Mouse (Mus musculus) skeletal muscle tissue, adult 2 months (tissue): ENCODE measurements around the gene Med11.
A peak's percentile ranks its signal among the peaks of the same experiment; 100 is the strongest.
"Not testable (repeated sequence)": the region's sequence is repeated elsewhere in the genome, so short reads cannot be mapped to it uniquely, and the experiment has no call there.

Experiments
- DNase-seq: peaks from one replicate; pipeline ENCODE4 v3.0.0-alpha.2; 2012; ENCODE audit warnings: low read depth, low spot score

Med11 gene

DNA sequence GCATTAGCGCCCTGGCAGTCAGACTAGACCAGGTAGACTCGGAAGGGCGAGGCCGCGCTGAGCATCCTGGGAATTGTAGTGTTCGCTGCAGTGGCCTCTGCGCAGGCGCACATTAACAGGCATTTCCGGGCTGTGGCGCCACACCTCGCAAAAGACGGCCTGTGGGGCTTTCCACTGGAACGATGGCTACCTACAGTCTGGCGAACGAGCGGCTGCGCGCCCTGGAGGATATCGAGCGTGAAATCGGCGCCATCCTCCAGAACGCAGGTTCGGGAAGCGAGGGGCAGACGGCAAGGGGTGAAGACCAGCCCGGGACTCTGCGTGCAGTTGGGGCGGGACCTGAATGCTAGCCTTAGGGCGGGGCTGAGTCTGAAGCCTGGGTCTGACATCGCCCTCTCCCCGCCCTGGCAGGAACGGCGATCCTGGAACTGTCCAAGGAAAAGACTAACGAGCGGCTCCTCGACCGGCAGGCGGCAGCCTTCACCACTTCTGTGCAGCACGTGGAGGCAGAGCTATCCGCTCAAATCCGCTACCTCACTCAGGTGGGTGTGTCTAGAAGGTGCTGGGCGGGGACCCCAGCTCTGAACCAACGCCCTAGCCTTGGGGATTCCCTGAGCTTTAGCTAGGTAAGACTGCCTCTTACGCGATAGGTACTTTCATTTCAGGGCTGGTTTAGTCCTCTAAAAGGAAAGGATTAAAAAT, at the start of gene Med11:
Med11 (plus strand) TSS at position 123 of the 702 bp plus-strand sequence.
- DNase-seq: peak; percentile 93

GRCm38 (mm10) chr11:70403598-70403997, 48.1 kb upstream of the Med11 start:
- DNase-seq: no peak

DNA sequence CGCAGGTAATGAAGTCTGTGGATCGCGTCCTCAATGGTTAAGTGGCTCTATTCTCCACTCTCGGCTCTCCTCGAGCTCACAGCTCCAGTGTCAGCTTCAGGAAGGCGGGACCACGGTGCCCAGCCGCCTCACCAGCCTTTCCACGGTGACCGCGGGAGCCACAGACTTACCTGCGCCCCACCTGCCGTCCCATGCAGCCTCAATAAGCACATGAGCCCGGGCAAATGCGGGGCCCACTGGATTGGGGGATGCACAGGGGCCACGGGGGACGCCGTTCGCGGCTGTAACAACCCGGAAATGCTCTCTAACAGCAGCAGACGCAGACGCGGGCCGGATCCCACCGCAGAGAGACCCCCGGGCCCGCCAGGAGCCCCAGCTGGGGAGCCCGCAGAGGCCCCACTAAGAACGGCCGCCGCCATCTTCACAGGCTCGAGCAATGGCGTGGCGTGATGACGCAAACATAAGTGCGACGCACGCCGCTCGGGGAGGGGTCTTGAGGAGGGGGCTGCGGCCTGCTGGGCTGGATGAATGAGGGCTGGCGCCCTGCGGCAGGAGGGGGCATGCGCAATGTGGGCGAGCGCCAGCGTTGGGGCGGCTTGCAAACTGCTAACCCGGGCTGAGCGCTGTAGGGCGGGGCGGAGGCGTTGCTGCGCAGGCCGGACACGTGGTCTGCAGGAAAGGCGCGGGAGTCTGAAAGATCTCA, 42.0 kb upstream of the Med11 start, which contains the start of gene Pelp1:
Pelp1 (minus strand) TSS at position 438 of the 703 bp plus-strand sequence.
- peak; percentile 62 for DNase-seq

DNA sequence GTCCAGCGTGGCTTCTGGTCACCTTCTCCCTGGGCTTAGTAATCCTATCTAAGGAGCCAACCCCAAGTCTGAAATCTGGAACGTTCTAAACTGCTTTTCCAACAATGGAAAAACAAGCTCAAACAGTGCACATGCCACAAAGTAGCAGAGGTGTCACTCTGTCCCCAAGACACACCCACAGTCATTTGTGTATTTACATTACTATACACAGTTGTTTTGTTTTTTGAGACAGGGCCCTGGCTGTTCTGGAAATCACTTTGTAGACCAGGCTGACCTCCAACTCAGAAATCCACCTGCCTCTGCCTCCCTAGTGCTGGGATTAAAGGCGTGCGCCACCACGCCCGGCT, 41.4 kb upstream of the Med11 start:
- no peak for DNase-seq

- DNase-seq: no peak
These were observed 39.1 kb upstream of the Med11 start for GRCm38 (mm10) chr11:70412591-70412990.

- peak; percentile 43 for DNase-seq
These were observed 37.8 kb upstream of the Med11 start for GRCm38 (mm10) chr11:70413961-70414360.

DNA sequence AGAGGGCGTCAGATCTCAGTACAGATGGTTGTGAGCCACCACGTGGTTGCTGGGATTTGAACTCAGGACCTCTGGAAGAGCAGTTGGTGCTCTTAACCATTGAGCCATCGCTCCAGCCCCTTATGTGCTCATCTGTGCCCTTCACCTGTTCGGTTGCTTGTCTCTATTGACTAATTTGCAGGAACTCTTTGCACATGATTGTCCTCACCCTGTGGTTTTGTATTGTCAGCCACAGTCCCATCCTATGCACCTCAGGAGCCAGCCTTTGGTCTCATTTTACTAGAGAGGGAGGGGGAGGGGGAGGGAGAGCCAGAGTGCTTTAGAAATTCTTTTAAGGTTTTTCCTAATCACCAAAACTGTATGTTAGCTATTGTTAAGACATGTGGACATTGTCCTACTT, 33.5 kb upstream of the Med11 start:
- DNase-seq: no peak

- no peak for DNase-seq
These were observed 32.2 kb upstream of the Med11 start for GRCm38 (mm10) chr11:70419486-70419885.

DNA sequence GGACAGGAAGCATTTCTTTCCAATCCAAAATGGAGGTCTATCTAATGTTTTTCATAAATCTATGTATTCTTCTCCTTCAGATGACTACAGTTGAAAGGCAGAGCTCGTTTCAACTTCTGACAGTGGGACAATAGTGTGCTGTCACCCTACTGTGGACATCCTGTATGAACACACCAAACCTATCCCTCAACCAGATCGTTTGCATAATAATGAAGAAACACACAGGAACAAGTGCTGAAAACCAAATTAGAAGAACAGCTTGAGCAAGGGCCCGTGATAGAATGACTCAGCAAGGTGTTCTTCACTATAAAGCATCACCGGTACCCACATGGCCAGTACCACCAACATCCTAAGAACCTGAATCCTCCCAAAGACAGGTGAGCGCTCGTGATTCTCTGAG, 25.1 kb upstream of the Med11 start:
- DNase-seq: not testable (repeated sequence)

DNA sequence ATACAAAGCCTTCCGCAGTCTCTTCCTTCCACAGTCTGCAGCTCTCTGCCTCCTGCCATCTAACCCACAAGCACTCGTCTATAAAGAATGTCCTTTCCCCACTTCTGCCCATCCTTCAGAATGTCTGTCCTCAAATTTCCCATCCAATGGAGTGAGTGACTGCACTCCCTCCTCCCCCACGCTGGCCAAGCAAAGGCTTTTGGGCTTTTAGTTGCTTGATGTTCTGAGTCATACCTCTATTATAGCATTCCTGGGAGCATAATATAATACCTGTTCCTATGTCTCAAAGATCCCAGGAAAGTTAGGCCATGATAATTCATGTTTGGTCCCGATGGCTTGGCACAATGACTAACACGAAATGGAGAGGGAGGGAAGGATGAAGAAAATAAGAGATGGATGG, 20.1 kb upstream of the Med11 start:
- no peak for DNase-seq

DNA sequence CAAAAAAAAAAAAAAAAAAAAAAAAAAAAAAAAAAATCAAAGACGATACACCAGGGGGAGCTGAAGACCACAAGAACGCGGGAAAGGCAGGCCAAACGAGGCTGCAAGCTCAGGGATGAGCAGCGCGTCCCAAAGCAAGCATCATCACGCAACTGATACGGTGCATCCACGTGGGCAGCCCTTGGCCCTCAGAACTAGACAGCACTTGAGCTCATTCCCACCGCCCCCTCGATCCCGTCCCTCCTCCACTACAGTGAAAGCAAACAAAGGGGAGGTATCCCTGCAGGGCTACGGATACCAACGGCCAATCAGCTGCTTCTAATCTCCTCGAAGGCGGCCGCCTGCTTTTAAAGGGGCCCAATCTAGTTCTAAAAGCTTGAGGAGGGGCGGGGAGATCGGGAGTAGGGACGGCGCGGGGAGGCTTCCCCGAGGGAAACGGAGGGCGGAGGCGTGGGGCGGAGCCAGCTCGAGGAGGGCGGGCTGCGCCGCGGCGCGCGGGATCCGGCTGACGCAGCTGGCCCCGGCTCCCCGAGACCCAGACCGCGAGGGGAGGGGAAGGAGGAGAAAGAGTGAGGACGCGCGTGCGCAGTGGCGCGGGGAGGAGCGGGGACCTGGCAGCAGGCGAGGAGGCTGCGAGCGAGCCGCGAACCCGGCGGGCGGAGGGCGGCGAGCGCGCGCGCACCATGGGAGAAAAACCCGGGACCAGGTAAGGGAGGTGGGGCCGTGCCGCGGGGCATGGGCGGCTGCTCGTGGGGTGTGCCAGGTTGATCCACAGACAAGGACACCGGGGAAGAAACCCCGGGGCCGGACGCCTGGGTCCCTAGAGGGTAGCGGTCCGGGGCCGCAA, 19.4 kb upstream of the Med11 start, which contains the start of gene Arrb2:
Arrb2 (plus strand) TSS at position 588 of the 847 bp plus-strand sequence.
- DNase-seq: peak; percentile 96

- DNase-seq: no peak
These were observed 18.7 kb upstream of the Med11 start for GRCm38 (mm10) chr11:70432895-70433568.

- DNase-seq: peak; percentile 43
These were observed 18.2 kb upstream of the Med11 start for GRCm38 (mm10) chr11:70433569-70433943.

DNA sequence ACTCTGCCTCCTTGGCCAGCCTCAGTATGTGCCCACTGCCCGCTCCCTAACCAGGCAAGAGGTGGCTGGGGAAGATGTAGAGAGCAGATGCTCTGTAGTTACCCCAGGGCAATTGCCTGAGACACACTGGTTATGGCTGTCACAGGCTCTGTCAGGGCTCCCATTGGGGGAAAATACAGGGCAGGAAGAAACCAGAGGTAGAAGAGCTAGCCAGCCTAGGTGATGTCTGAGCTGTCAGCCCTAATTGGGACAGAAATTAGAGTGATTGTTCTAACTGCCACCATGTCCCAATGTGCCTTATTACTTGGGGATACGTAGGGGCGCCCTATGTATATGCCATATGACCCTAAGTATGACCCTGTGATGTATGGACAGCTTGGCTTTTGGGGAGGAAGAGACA, 17.8 kb upstream of the Med11 start:
- no peak for DNase-seq

GRCm38 (mm10) chr11:70435476-70435875, 16.2 kb upstream of the Med11 start:
- no peak for DNase-seq

DNA sequence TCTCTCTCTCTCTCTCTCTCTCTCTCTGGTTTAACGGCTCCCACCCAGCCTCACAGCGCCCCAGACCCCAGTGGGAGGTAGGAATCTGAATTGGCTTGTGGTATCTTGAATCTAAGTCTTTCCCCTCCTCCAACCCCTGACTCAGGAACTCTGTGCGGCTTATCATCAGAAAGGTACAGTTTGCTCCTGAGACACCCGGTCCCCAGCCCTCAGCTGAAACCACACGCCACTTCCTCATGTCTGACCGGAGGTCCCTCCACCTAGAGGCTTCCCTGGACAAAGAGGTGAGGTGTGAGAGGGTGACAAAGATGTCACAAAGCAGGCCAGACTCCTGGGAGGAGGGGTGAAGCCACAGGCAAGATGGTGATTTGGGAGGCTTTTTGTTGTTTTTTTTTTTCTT, 14.3 kb upstream of the Med11 start:
- DNase-seq: no peak

GRCm38 (mm10) chr11:70438728-70439374, 12.9 kb upstream of the Med11 start:
- no peak for DNase-seq

DNA sequence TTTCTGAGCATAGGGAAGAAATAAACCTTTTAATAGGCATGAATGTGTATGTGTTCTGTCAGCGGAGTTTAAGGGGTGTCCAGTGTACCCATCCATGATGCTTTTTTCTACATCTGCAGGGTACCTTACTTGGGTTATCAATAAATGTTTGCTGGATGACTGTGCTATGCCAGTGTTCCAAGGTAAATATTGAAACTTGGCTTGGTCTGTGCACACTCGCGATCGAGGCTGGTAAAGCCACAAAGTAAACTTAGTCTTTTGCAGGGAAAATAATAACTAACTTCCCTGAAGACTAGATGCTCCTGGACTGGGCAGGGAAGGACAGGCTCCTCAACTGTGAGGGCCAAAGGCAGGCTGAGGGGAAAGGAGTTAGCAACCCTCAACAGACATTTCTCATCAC, 11.1 kb upstream of the Med11 start:
- no peak for DNase-seq

GRCm38 (mm10) chr11:70441882-70442281, 9.8 kb upstream of the Med11 start:
- no peak for DNase-seq

- no peak for DNase-seq
These were observed 7.8 kb upstream of the Med11 start for GRCm38 (mm10) chr11:70443964-70444363.

- DNase-seq: no peak
These were observed 7.1 kb upstream of the Med11 start for GRCm38 (mm10) chr11:70444667-70445066.
